Mouse (Mus musculus) lung, postnatal 0 days (tissue): ENCODE results near the gene Vmn1r4.

Experiments used
- CTCF ChIP-seq: IDR thresholded peaks from 2 replicates; pipeline ENCODE4 v1.5.1; 2016; ENCODE audit warnings: antibody characterized with exemption, mild to moderate bottlenecking
- EP300 ChIP-seq: IDR thresholded peaks from 2 replicates; pipeline ENCODE4 v1.6.1; 2016; ENCODE audit warnings: antibody characterized with exemption, mild to moderate bottlenecking, control low read depth

DNA sequence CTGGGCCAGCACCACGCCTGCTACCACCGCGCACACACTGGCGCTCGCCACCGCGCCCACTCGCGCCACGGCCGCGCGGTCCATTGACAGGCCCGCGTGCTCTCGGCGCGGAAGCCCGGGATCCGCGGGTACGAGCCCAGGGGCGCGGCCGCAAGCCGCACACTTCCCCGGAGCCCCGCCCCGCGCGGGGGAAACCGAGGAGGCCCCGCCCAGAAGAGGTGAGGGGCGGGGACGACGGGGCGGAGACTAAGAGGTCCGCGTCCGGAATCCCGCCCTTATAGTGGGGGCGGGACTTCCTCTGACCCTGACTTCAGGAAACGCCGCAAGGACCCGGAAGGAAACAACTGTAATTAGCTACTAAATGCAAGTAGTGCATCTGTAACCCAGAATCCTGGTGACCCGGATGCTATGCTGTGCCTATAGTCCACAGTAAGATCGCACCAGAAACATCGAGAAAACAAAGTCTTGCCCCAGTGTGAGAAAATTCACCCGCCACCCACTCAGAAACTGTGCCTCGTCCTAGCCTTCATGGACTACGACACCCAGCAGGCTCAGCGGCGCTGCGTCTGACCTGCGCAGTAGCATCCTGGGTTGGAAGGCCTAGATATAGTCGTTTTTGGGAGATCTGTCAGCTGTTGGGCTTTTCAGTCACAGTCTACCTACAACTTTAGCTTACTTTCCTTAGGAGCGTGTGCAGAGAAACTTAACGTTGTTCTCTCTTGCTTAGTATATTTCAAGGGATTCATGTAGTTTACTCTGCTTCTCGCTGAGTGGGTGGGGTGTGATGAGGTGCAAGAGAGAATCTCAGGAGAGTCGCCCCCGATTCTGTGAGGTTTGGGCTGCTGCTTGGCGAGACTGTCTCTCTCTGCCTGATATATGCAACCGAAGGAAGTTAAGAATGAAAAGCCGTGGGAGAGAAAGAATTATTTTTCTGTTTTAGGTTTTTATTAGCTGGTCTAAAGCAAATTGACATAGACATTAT lies at the start of gene Vmn1r4, which contains the start of gene Nt5c3:
- TF ChIP-seq CTCF (0 out of 2 replicates have a peak, but pooled peaks have one; percentile 2), EP300 (peak; percentile 78)
